Mouse (Mus musculus) brain, embryonic 14.5 days (tissue): Measurements from ENCODE around the gene Chpf.

Experiments
- CTCF ChIP-seq: fragments of 200-500 bp; IDR thresholded peaks from 2 replicates; pipeline ENCODE4 v1.5.1; 2012; ENCODE audit warnings: inconsistent platforms, mild to moderate bottlenecking, moderate library complexity, borderline replicate concordance; ENCODE audit not compliant: insufficient read depth, insufficient read length; ENCODE audit errors: extremely low read depth
- POLR2A ChIP-seq: fragments of 200-500 bp; IDR thresholded peaks from 2 replicates; pipeline ENCODE4 v1.6.1; 2012; ENCODE audit warnings: mild to moderate bottlenecking, inconsistent platforms, borderline replicate concordance; ENCODE audit not compliant: poor library complexity, insufficient read depth, insufficient read length, severe bottlenecking; ENCODE audit errors: extremely low read depth

GRCm38 (mm10) chr1:75480735-75481134 lies 1.6 kb upstream of the Chpf start:
- TF ChIP-seq CTCF (no peak), POLR2A (no peak)
